Mouse (Mus musculus): ENCODE measurements around the gene Prickle1.

Gene Prickle1

DNA sequence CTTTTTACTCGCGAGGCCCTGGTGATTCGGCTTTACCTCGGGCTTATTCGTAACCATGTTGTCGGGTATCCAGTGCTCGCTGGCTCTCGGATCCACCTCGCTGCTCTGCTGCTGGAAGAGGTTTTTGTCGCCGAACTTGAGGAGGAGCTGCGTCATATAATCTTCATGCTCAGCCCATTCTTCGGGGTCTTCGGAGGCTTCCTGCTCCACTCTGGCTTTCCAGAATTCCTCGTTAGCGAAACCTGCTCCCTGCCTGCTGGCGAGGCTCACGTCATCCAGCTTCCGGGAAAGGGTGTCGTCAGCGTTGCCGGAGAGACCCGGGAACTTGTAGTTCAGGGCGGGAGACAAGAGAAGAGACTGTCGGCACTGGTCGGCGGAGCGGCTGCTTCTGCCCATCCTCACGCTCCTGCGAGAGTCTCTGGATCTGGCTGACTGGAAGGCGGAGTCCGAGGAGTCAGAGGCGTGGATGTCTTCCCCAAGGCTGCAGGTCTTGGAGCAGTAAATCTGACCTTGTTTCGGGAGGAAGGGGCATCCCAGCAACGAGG lies 92.4 kb downstream of the Prickle1 start:
- DNase-seq (ENCODE audit: low read depth, low spot score), result peak; percentile 68

DNA sequence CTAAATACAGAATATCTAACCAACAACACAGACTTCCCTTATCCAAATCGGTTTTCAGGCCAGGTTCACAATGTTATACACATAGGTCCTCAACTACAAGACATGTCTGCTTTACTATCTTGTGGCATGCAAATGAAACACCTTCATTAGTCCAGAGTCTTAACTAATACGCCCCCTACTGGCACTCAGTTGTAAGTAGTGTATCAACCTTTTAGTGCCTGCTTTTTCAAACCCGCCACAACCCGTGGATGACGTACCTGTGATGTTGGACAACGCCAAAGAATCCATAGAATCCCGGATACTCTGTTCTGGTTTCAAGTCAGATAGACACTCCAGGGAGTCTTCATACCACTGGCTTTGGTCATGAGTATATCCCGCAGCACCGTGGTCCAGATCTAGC lies 93.0 kb downstream of the Prickle1 start:
- DNase-seq (ENCODE audit: low read depth, low spot score), result peak; percentile 75

GRCm38 (mm10) chr15:93499866-93500265 lies 95.8 kb downstream of the Prickle1 start:
- peak; percentile 48 for DNase-seq (ENCODE audit: low read depth, low spot score)

- no peak for DNase-seq (ENCODE audit: low read depth, low spot score)
Observed at GRCm38 (mm10) chr15:93494700-93495099, 101.0 kb downstream of the Prickle1 start.

GRCm38 (mm10) chr15:93489597-93489996 lies 106.1 kb downstream of the Prickle1 start:
- DNase-seq (ENCODE audit: low read depth, low spot score), result peak; percentile 94

- no peak for DNase-seq (ENCODE audit: low read depth, low spot score)
Observed at GRCm38 (mm10) chr15:93486066-93486465, 109.6 kb downstream of the Prickle1 start.

GRCm38 (mm10) chr15:93485252-93485651 lies 110.4 kb downstream of the Prickle1 start:
- no peak for DNase-seq (ENCODE audit: low read depth, low spot score)

DNA sequence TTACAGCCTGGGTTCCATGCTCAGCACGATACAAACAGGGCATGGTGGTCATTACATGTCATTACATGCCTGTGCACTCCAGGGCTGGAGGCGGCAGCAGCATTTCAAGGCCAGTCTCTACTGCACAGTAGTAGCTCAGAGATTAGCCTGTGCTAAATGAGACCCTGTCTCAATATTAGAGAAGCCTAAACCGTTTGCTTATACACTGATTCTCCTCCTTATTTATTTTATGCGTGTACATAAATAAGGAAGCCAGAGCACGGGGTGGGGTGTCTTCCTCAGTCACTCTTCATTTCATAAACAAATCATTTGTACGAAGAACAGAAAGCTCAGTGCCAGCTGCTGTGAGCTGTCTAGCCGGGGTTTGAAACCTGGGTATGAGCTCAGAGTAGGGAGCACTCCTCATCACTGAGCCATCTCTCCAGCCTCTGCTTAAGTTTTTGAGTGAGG lies 111.4 kb downstream of the Prickle1 start:
- DNase-seq (ENCODE audit: low read depth, low spot score), result peak; percentile 41

DNA sequence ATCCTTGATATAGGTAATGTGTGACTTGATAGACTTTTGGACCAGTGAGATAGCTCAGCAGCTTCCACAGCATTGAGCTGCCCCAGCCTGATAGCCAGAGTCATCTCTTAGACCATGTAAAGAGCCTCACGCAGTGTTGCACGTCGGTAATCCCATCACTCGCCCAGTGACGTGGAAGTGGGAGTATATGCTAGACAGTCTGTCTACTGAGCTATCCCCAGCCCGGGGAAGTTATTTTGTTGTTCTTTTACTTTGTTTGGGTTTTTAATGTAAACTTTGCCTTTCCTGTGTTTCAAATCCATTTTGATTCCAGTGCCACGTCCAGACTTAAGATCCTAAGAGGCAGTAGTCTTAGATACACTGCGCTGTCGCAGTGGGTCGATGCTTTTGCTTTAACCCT lies 114.6 kb downstream of the Prickle1 start:
- DNase-seq (ENCODE audit: low read depth, low spot score), result no peak

DNA sequence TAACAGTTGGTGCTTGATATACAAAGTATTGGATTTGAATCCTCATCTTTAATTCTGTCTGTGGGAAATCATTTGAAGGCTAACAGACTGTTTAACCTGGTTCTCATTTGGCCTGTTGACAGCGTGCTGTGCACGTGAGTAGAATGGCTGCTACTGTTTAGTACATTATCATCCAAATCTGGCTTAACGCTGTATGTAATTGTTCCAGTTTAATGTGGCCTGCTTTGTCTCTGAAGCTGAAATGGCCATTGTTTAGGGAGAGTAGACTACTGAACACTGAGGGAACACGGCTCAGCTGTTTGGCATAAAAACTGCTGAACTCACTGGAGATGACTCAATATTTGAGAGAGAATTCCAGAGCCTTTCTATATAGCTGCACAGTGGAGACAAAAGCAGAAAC lies 116.2 kb downstream of the Prickle1 start:
- no peak for DNase-seq (ENCODE audit: low read depth, low spot score)

GRCm38 (mm10) chr15:93478676-93479075 lies 117.0 kb downstream of the Prickle1 start:
- no peak for DNase-seq (ENCODE audit: low read depth, low spot score)

DNA sequence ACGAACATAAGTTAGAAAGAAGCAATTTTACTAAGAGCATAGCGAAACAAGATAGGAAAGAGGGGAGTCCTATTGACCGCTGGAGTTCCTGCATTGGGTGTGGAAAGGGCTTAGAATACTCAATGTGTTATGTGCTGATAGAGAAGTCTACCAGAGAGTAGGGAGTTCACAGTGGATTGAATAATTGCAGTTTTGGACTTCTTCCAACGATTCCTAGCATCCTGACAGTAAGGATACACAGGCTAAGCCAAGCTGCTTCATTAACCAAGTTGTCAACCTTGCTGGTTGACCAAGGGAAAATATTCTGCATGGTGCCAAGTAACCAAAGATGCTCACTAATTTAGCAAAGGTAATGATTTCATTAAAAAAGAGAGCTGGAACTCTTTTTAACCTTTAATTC lies 118.0 kb downstream of the Prickle1 start:
- DNase-seq (ENCODE audit: low read depth, low spot score), result no peak

DNA sequence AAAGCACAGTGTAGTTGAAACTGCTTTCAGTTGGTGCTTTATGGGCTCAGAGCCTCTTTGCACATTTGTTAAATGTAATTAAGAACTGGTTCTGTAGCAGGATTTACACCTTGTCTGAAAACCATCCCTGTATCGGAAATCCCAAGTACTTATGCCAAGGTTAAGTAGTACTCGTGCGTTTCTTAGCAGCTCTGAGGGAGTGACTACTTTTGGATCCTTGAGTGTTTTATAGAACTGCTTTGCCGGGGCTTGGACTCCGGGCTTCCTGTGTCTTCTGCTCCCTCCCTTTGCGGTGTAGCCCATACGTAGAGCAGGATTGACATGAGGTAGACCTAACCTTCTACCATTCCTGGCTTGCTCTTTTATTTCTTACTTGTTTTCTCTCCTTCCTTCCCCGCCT lies 120.0 kb downstream of the Prickle1 start:
- DNase-seq (ENCODE audit: low read depth, low spot score), result no peak

DNA sequence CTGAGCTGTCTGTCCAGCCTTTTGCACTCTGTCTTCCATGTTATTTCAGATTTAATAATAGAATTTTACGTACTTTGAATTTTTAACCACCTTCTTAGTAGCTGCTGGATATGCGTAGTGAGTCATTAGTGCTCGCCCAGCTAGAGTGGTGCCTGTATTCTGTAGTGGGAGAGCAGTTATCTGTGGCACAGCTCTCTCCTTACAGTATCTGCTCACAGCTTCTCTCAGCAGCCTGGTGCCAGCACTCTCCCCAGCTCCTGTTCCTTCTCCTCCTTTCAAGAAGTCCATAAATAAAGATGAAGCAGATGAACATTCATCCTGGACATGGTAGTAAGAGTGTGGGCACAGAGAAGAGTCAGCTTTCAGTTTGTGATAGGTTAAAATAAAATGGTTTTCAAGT lies 121.4 kb downstream of the Prickle1 start:
- DNase-seq (ENCODE audit: low read depth, low spot score), result no peak

- no peak for DNase-seq (ENCODE audit: low read depth, low spot score)
Observed at GRCm38 (mm10) chr15:93472089-93472488, 123.6 kb downstream of the Prickle1 start.

- DNase-seq (ENCODE audit: low read depth, low spot score), result no peak
Observed at GRCm38 (mm10) chr15:93471651-93472050, 124.0 kb downstream of the Prickle1 start.

GRCm38 (mm10) chr15:93461066-93461465 lies 134.6 kb downstream of the Prickle1 start:
- no peak for DNase-seq (ENCODE audit: low read depth, low spot score)

- peak; percentile 41 for DNase-seq (ENCODE audit: low read depth, low spot score)
Observed at GRCm38 (mm10) chr15:93459422-93459821, 136.3 kb downstream of the Prickle1 start.

DNA sequence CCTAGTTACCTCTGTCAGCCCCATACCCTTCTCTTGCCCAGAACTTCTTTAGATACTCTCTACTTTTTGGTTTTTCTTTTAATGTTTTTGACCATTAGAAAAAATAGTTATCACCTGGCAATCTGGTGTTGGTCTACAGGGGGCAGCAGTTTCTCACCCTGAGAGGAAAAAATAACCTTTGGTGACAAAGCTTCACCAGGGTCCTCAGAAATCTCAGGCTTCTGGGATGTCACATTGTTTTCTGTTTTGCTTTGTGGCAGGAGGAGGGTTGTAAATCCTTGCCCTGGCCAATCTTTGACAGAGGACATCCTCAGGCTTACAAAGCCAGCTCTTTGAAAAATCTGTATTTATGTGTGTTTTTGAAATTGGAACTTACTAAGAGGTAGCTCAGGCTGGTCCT lies 139.7 kb downstream of the Prickle1 start:
- DNase-seq (ENCODE audit: low read depth, low spot score), result no peak

GRCm38 (mm10) chr15:93453296-93453695 lies 142.4 kb downstream of the Prickle1 start:
- no peak for DNase-seq (ENCODE audit: low read depth, low spot score)
